Mouse (Mus musculus) liver, embryonic 16.5 days (tissue): ENCODE results near the gene Atmin. TPM values are rescaled to one million over a fixed set of nuclear protein-coding genes. Genes with fewer than 3 reads are reported as not detected.
A peak's percentile ranks its signal among the peaks of the same experiment; 100 is the strongest.

Source experiments
- ATAC-seq: fragments of 200-750 bp; cut with Nextera tagmentation; 2 replicates; pipeline ENCODE4 v1.8.0; 2017; ENCODE audit warnings: low read depth, mild to moderate bottlenecking, moderate number of reproducible peaks, moderate library complexity
- H3K27ac ChIP-seq: fragments of 300-500 bp; sonication (generic); 2 replicates; pipeline ENCODE4 v1.5.1; 2014; ENCODE audit warnings: mild to moderate bottlenecking, low read length
- H3K27me3 ChIP-seq: fragments of 300-500 bp; sonication (generic); 2 replicates; pipeline ENCODE4 v1.6.1; 2014; ENCODE audit warnings: low read depth, low read length, mixed read lengths; ENCODE audit not compliant: control insufficient read depth, insufficient read depth
- H3K36me3 ChIP-seq: fragments of 300-500 bp; sonication (generic); 2 replicates; pipeline ENCODE4 v1.6.1; 2014; ENCODE audit warnings: mild to moderate bottlenecking; ENCODE audit not compliant: control insufficient read depth, insufficient read depth
- H3K4me1 ChIP-seq: fragments of 300-500 bp; sonication (generic); 2 replicates; pipeline ENCODE4 v1.6.1; 2014; ENCODE audit warnings: low read depth, low read length, mixed read lengths; ENCODE audit not compliant: control insufficient read depth
- H3K4me2 ChIP-seq: fragments of 300-500 bp; sonication (generic); 2 replicates; pipeline ENCODE4 v1.6.1; 2014; ENCODE audit warnings: low read depth, low read length, mixed read lengths
- H3K4me3 ChIP-seq: fragments of 300-500 bp; sonication (generic); 2 replicates; pipeline ENCODE4 v1.5.1; 2014; ENCODE audit warnings: low read depth, mild to moderate bottlenecking, low read length
- H3K9ac ChIP-seq: fragments of 300-500 bp; sonication (generic); 2 replicates; pipeline ENCODE4 v1.6.1; 2014; ENCODE audit warnings: low read depth, low read length
- H3K9me3 ChIP-seq: fragments of 300-500 bp; sonication (generic); replicated peaks from 2 replicates; pipeline ENCODE4 v1.6.1; 2016; ENCODE audit warnings: low read length; ENCODE audit not compliant: control insufficient read depth
- WGBS: fragments of 180-500 bp; shearing (Covaris S2); extraction: QIAGEN DNeasy Blood & Tissue Kit; methylation state at CpG from one replicate; pipeline ENCODE4 v1.1.7; 2014; ENCODE audit not compliant: insufficient replicate concordance; 5-methylcytosine and 5-hydroxymethylcytosine counted together
- polyA plus RNA-seq: library from polyadenylated mRNA; unstranded; fragments of >200 nt; fragmentation: Nextera tagmentation; extraction: Ambion mirVana; gene quantifications from 2 replicates; pipeline ENCODE4 v1.2.1, GENCODE M21; 2015

Gene Atmin
- 3.3 and 3.8 TPM in 2 replicates for polyA plus RNA-seq

GRCm38 (mm10) chr8:116943161-116943554 lies at the start of gene Atmin:
Atmin (plus strand) TSS chr8:116943393.
- Histone ChIP-seq H3K27ac (peak within 1 kb of the TSS; percentile 21; the same call in 1 of the 2 replicates), H3K9ac (peak within 1 kb of the TSS; percentile 78), H3K4me2 (peak within 1 kb of the TSS; percentile 95), H3K4me1 (peaks cover 51% of the 10 kb centered on the region), H3K27me3 (no peaks in the 10 kb centered on the region), H3K36me3 (peaks cover 7% of the 10 kb centered on the region; the same call in 1 of the 2 replicates), H3K4me3 (peak within 1 kb of the TSS; percentile 80), H3K9me3 (no peaks in the 10 kb centered on the region)
- peak; percentile 90 for ATAC-seq
- 0% methylated on average over 39 of the region's 46 CpGs for WGBS

DNA sequence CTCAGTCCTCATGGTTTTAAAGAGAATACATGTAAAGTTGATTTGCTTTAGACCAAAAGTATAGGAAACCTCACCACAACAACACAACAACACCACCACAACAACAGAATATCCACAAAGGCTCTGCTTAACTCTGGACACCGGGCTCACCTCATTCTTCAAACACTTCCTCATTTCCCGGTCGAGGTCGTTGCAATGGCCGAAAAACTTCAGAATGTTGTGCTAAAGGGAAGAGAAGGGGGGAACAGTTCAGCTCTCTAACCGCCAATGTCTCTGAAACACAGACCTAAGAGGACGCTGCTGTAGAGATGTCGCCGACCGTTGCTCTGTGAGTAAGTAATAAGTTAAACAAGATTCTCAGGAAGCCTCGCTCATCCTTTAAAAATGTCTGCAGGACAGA lies 49.3 kb upstream of the Atmin start:
- H3K4me1 ChIP-seq: no peaks in the 10 kb centered on the region
- no peak for ATAC-seq
- H3K36me3 ChIP-seq: peaks cover 9% of the 10 kb centered on the region
- no peaks in the 10 kb centered on the region for H3K27me3 ChIP-seq
- H3K4me2 ChIP-seq: no peak overlapping the region
- no peaks in the 10 kb centered on the region; the same call in 1 of the 2 replicates for H3K9me3 ChIP-seq
- H3K27ac ChIP-seq: no peak overlapping the region
- H3K9ac ChIP-seq: no peak overlapping the region
- H3K4me3 ChIP-seq: no peak overlapping the region
- WGBS: 68% methylated on average over 11 of the region's 11 CpGs

GRCm38 (mm10) chr8:116895521-116895920 lies 47.7 kb upstream of the Atmin start:
- Histone ChIP-seq H3K27me3 (no peaks in the 10 kb centered on the region), H3K4me3 (no peak overlapping the region), H3K9ac (no peak overlapping the region), H3K36me3 (peaks cover 3% of the 10 kb centered on the region), H3K4me1 (no peaks in the 10 kb centered on the region), H3K4me2 (no peak overlapping the region), H3K9me3 (no peaks in the 10 kb centered on the region; the same call in 1 of the 2 replicates), H3K27ac (no peak overlapping the region)
- no peak for ATAC-seq
- 89% methylated on average over 6 of the region's 6 CpGs for WGBS

GRCm38 (mm10) chr8:116904736-116905135 lies 38.5 kb upstream of the Atmin start:
- no peak for ATAC-seq
- Histone ChIP-seq H3K9ac (no peak overlapping the region), H3K4me2 (no peak overlapping the region), H3K9me3 (no peaks in the 10 kb centered on the region), H3K4me1 (no peaks in the 10 kb centered on the region), H3K27me3 (no peaks in the 10 kb centered on the region), H3K4me3 (no peak overlapping the region), H3K27ac (no peak overlapping the region), H3K36me3 (peaks cover 2% of the 10 kb centered on the region; the same call in 1 of the 2 replicates)
- 90% methylated on average over 4 of the region's 4 CpGs for WGBS

DNA sequence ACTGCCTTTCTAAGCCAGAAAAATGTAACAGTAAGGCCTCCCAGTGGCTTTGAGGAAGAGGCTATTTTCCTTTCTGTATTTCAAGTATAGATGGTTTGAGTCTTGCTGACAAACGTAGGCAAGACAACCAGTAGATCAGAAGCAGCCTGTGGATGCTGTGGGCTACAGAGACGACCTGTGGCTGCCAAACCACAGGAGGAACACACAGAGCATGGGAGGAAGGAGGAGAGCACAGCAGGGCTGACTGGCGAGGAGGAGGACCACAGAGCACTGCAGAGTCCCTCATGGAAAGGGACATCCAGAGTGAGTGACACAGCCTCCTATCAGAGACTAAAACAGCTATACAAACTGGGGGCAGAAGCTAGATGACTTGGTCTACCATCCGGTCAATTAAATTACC lies 37.9 kb upstream of the Atmin start:
- no peak overlapping the region for H3K4me3 ChIP-seq
- H3K36me3 ChIP-seq: peaks cover 2% of the 10 kb centered on the region; the same call in 1 of the 2 replicates
- no peak overlapping the region for H3K27ac ChIP-seq
- no peak for ATAC-seq
- H3K27me3 ChIP-seq: no peaks in the 10 kb centered on the region
- H3K9me3 ChIP-seq: no peaks in the 10 kb centered on the region
- no peaks in the 10 kb centered on the region for H3K4me1 ChIP-seq
- WGBS: 66% methylated on average over 4 of the region's 4 CpGs
- no peak overlapping the region for H3K4me2 ChIP-seq
- H3K9ac ChIP-seq: no peak overlapping the region

DNA sequence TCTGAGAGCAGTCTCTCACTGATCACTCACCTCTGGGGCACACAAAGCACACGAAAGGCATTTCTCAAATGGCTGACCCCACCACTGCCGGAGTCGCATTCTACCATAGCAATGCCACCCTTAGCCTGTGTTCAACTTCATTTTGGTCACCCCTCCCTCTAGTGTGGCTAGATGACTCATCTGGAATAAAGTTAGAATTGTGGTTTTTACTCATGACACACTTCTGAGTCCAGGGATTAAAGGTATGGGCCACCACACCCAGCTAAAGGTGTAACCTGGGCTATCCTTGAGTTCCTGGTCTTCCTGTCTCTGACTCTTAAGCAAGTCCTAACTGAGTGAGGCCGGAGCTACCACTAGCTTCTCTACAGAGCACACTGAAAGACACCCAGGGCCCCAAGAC lies 37.4 kb upstream of the Atmin start:
- H3K4me2 ChIP-seq: no peak overlapping the region
- WGBS: 91% methylated on average over 4 of the region's 4 CpGs
- H3K4me3 ChIP-seq: no peak overlapping the region
- no peak for ATAC-seq
- H3K9ac ChIP-seq: no peak overlapping the region
- H3K36me3 ChIP-seq: peaks cover 5% of the 10 kb centered on the region; the same call in 1 of the 2 replicates
- no peak overlapping the region for H3K27ac ChIP-seq
- H3K4me1 ChIP-seq: no peaks in the 10 kb centered on the region
- no peaks in the 10 kb centered on the region for H3K27me3 ChIP-seq
- H3K9me3 ChIP-seq: no peaks in the 10 kb centered on the region

DNA sequence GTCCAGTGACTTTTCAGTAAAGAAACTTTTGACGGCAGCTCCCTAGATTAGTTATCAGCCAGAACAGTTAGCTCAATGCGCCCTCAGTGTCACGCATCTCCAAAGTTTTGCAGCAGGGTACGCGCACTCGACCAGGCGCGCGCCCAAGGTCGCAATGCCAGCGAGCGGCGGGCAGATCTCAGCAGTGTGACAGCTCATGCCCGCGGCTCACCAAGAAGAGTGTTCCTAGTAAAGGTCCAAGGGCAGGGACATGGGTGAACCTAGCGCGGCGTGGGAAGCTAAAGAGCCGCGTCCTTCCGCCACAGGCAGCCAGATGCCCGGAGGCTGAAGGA lies 22.2 kb upstream of the Atmin start:
- peak; percentile 62 for ATAC-seq

DNA sequence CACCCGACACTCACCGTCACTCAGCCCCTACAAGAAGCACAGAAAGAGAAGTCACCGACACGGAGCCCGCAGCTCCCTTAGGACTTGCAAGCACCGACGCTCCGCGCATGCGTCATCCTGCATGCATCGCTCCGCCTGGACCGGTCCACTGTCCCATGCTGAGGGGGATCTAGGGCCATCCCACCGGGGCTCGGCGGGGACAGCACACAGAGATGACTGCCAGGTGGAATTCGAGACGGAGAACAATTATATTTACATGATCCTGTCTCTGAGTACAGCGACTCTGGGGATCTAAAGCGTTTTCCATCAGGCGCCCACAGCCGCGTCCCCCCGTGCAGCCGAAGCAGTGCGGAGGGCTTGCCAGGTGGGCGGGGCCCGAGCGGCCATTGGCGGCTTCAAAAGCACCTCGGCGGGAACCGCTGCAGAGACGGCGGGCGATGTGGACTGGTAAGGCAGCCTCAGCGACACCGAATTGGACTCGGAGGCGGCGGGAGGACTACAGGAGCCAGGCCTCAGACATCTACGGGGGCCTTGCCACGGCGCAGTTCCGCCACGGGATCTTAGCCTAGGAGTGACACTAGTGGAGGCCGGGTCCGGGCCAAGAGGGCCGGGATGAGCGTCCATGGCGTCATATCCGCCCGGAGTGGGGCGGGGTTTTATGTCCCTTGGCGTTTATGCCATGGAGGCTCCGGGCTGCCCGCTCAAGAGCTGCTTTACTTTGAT lies 21.7 kb upstream of the Atmin start, which contains the start of the genes Cmc2 and Cenpn:
Cmc2 (minus strand) TSS at position 119 of the 723 bp plus-strand sequence.
Cenpn (plus strand) TSS at position 394 of the 723 bp plus-strand sequence.
- H3K4me2 ChIP-seq: peak within 1 kb of the TSS; percentile 81
- no peaks in the 10 kb centered on the region for H3K27me3 ChIP-seq
- peaks cover 6% of the 10 kb centered on the region for H3K36me3 ChIP-seq
- H3K4me1 ChIP-seq: peaks cover 25% of the 10 kb centered on the region
- H3K4me3 ChIP-seq: peak within 1 kb of the TSS; percentile 93
- H3K27ac ChIP-seq: peak within 1 kb of the TSS; percentile 92
- WGBS: 0% methylated on average over 57 of the region's 57 CpGs
- peak; percentile 91 for ATAC-seq
- H3K9ac ChIP-seq: peak within 1 kb of the TSS; percentile 91
- no peaks in the 10 kb centered on the region for H3K9me3 ChIP-seq

More for the DNA sequence above, 22.2 kb upstream of the Atmin start:
- Histone ChIP-seq H3K9me3 (no peaks in the 10 kb centered on the region), H3K36me3 (peaks cover 1% of the 10 kb centered on the region), H3K4me3 (peak overlapping the region; percentile 93), H3K27ac (peak overlapping the region; percentile 92), H3K4me1 (peaks cover 25% of the 10 kb centered on the region), H3K4me2 (peak overlapping the region; percentile 81), H3K27me3 (no peaks in the 10 kb centered on the region), H3K9ac (peak overlapping the region; percentile 91)
- WGBS: under 1% methylated on average over 22 of the region's 22 CpGs

- Histone ChIP-seq H3K4me3 (peak overlapping the region; percentile 93), H3K4me2 (peak overlapping the region; percentile 81), H3K9ac (peak overlapping the region; percentile 91), H3K4me1 (peaks cover 25% of the 10 kb centered on the region), H3K27ac (peak overlapping the region; percentile 92), H3K36me3 (peaks cover 13% of the 10 kb centered on the region), H3K9me3 (no peaks in the 10 kb centered on the region), H3K27me3 (no peaks in the 10 kb centered on the region)
- 24% methylated on average over 17 of the region's 17 CpGs for whole genome bisulfite sequencing
- no peak for ATAC-seq
Observed at GRCm38 (mm10) chr8:116922060-116922757, 21.0 kb upstream of the Atmin start.
